Mouse (Mus musculus) thymus, adult 18-20 months (tissue): ENCODE data around the gene Acin1.

ENCODE experiments used
- DNase-seq, 2 experiments: peaks; one replicate each; pipeline ENCODE4 v3.0.0; 2022; ENCODE audit warnings: mixed read lengths in 2 of 2

Acin1 gene

DNA sequence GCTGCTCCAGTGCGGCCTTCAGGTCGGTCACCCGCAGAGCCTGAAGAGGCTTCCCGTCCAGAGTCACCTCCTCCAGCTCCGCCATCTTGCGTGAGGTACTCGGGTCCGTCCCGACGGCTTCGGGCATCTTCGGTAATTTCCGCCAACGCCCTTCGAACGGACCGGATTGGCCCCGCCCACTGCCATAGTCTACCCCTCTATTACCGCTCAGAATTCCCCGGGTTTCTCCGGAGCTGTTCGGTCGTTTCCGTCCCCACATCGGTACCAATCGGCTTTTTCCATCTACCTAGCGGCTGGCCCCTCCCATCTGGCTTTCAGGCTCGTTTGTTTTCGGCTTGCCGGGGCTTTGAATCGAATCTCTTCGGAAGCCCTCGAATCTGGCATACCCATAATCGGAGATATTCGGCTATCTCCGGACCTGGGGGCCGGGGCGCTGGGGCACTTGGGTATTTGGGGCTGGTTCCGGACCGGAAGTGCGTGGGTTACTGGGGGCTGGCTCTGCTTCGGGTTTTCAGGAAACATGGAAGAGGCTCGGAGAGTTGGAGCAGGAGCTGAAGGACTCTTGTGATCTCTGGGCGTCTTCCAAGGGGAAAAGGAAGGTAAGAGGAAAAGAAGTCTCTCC, at the start of gene Acin1:
Gene Acin1, minus strand, starts transcription at position 410 of the 622 bp plus-strand sequence.
- peak; percentile 100 for DNase-seq

DNA sequence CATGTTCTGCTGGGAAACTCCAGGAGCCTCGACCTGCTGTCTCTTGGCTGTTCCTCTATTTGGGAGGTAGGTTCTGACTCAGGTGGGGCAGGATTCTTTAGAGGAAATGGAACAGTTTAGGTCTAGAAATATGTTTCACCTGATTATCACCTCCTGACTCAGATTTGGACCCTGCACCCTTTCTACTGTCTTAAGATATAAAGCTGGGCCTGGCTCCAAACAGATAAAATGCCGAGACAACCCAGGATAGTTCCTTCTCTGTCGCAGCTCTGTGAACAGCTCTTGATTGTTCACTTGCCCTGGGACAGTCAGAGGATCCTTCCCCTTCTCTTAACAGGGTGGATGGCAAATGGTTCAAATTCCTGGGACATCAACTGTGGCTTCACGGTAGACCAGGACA, 48.5 kb upstream of the Acin1 start:
- DNase-seq: no peak

GRCm38 (mm10) chr14:54734004-54734403, 47.3 kb upstream of the Acin1 start:
- DNase-seq: no peak

DNA sequence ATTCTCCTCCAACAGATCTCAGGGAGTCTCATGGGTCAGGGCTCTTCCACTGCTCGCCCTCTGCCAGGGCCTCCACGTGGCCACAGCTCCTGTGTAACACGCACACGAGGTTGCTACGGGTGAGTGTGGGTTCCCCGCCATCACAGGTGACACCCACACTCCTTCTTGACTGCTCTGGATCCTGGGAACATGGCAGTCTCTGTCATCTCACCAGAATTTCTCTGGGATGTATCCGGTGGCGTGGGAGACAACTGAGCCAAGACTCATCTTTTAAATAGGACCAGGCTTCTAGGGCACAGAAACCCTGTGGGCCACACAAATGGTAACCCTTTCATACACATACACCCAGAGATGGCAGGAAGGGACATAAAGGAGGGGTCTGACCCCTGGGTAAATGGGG, 45.5 kb upstream of the Acin1 start:
- no peak for DNase-seq

- DNase-seq: no peak
Measured at GRCm38 (mm10) chr14:54730305-54730704, 43.6 kb upstream of the Acin1 start.

- DNase-seq: no peak
Measured at GRCm38 (mm10) chr14:54728823-54729653, 42.3 kb upstream of the Acin1 start.

- no peak for DNase-seq
Measured at GRCm38 (mm10) chr14:54727565-54727964, 40.8 kb upstream of the Acin1 start.

DNA sequence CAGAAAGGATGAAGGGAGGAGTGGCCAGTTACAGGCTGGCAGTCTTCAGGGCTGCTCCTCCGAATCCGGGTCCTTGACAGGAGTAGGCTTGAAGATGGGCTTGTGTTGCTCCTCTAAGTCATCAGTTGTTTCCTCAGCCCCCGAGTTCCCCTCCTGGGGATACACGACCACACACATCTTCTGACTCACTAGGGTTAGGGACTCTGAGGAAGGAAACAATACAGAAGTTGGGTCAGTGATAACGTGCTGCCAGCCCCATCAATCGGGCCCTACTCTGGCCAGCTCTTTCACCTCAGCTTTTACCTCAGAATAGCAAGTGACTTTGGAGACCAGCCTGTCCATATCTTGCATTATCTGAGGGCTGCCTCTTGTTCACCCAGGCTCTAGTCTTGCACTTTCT, 37.3 kb upstream of the Acin1 start:
- no peak for DNase-seq

DNA sequence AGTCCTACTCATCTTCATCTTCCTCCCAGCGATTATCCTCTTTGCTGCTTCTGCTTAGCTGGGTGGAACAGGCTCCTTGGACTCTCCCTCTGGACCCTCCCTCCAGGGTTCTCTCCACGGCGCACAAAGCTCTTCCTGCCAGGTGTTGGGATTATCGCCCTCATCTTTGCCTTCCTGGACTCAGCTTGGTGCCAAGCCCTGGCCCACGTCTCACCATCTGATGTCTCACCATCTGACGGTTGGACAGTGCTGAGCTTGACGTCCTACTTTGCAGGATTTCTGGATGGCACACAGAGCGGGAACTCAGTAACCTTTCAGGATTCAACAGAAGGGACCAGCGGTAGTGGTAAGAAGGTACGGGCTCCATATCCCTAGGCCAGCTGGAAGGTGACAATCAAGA, 35.0 kb upstream of the Acin1 start:
- no peak for DNase-seq

GRCm38 (mm10) chr14:54720654-54721350, 34.1 kb upstream of the Acin1 start:
- no peak for DNase-seq

GRCm38 (mm10) chr14:54720041-54720440, 33.3 kb upstream of the Acin1 start:
- DNase-seq: no peak

DNA sequence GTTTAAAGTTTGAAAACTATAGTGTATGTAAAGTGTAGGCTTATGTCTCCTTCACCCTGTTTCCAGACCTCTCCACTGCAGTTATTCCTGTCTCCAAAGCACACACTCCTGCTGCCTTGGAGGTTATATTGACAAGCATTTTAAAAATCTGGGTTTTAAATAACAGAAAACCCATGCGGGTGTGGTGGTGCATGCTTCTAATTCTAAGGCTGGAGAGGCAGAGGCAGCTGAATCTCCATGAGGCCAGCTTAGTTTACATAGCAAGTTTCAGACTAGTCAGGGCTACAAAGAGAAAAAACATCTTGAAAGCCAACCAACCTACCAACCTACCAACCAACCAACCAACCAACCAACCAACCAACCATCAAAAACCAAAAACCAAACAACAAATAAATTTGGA, 28.7 kb upstream of the Acin1 start:
- DNase-seq: no peak

GRCm38 (mm10) chr14:54714617-54715081, 27.9 kb upstream of the Acin1 start:
- DNase-seq: peak; percentile 57 to 68

GRCm38 (mm10) chr14:54714121-54714520, 27.4 kb upstream of the Acin1 start:
- DNase-seq: peak; percentile 31 to 55

GRCm38 (mm10) chr14:54712861-54713260, 26.1 kb upstream of the Acin1 start:
- no peak for DNase-seq

DNA sequence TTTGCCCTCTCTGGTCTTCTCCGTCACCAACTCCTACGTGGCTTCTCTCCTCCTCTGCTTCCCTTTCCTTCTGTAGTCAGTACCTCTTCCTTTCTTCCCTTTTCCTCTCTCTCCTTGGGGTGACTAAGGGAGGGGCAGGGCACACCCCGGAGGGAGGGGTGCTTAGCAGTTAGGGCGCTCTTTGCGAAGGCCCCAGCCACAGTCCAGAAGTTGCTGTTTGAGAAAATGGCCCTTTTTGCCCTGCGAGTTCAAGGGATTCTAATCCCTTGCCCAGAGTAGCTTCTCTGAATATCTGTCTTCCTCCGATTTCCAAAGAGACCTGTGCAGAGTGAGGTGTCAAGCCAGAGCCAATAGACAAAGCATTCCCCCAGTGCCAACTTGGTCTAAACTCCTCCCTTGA, 25.3 kb upstream of the Acin1 start, which contains the start of gene Cebpe:
Gene Cebpe, minus strand, starts transcription at position 101 of the 400 bp plus-strand sequence.
- DNase-seq: no peak

DNA sequence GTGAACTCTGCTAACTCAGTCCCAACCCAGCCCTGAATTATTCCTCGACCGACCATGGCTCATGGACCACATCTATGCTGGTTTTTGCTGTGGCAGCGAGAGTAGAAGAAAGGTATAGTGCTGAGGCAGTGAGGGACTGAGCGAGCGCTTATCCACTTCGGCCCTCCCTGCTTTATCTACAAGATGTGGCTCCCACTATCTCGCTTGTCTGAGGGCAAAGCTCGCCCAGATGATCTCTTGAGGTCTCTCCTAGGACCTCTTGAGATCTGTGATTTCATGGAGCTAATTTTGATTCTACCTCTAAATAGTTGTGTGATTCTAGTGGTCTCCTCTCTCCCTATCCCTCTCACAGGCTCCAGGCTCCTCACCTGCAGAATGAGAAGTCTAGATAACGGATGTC, 22.3 kb upstream of the Acin1 start:
- no peak for DNase-seq

DNA sequence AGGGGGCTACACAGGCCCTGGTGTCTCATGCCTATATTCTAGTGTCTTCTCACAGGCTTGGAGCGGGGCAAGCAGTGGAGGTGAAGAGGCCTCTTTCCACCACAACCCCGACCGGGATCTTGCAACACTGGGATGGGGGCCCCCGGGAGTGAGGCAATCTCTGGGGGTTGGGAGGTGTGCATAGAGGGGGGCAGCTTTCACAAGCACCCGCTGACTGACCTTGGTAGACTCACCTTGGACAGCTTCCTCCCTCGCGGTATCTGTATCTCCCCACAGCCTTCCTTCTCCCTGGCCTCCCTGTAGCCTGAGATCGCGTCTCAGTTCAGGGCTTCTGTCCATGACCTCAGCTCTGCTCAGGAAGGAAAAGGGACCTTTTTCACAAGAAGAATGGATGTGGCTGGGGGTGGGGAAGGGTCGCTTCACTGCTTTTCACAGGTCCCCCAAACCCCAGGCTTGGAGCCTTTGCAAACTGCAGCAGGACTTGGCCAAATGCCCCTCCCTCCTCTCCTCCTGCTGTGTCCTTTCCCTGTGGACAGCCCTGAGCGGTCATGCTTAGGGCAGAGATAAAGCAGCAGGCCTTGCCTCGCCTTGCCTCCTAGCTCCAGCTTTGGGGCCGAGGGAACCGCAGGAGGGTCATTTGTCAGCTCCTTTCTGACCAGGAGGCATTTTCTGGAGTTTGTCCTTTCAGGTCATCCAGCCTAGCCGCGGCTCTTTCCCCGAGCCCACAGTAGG, 20.0 kb upstream of the Acin1 start:
- DNase-seq: no peak

DNA sequence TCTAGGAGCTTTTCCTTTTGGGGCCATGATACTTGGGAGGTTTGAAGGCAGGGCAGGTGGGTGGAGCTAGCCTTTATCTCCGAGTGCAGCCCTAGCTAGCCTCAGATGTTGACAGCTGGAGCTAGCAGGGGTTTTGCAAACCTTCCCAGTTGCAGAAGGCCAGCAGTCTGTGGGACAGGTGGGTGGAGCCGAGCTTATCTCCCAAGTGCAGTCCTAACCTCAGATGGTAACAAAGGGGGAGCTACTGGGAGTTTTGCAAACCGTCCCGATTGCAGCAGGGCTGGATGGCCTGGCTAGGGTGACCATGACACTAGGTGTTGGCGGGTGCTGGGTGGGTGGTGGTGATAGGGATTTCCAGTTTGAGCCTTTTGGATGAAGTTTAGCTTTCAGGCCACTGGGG, 19.1 kb upstream of the Acin1 start:
- DNase-seq: no peak

- DNase-seq: no peak
Measured at GRCm38 (mm10) chr14:54703207-54703606, 16.5 kb upstream of the Acin1 start.

- DNase-seq: peak; percentile 63 to 73
Measured at GRCm38 (mm10) chr14:54701298-54701697, 14.6 kb upstream of the Acin1 start.

DNA sequence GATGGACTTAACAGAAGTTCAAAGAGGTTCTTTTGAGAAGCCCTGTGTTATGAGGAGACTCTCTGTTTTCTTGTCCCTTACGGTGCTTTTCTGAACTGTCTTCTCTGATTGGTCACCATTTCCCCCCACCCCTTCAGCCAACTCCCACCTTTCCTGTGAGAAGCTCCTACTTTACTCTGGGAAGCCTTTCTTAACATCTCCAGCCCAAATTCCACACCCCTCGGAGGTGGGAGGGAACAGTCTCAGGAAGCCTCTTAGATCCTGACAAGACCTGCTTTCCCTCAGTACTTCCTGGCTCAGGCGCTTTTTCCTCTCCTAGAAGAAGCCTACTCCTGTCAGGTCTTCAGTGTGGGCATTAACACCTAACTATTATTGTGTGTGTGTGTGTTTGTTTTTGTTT, 12.9 kb upstream of the Acin1 start:
- no peak for DNase-seq

DNA sequence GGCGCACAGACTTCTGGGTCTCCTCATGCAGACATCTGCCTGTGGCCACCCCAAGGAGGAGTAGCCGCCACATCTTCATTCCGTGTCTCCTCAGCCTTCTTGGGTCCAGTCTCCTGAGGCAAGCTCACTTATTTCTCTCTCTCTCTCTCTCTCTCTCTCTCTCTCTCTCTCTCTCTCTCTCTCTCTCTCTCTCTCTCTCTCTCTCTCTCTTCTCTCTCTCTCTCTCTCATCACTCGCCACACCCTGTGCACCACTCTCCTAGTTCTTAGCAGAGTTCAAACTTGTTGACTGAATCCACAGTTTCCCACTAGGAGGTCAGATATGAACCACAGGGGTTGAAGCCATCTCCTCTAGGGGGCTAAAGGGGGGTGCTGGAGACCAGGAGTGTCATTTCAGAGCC, 12.0 kb upstream of the Acin1 start, which contains the start of gene Gm29776:
Gene Gm29776, minus strand, starts transcription at position 101 of the 400 bp plus-strand sequence.
- no peak for DNase-seq
